Mouse (Mus musculus) spleen, postnatal 4 days (tissue): Measurements from ENCODE around the gene Prps1.
A peak's percentile ranks its signal among the peaks of the same experiment; 100 is the strongest.
"Not testable (repeated sequence)": the region's sequence is repeated elsewhere in the genome, so short reads cannot be mapped to it uniquely, and the experiment has no call there.

Experiments
- DNase-seq, 2 experiments: peaks; one replicate each; pipeline ENCODE4 v3.0.0; 2022; ENCODE audit warnings: low spot score in 2 of 2

Gene Prps1

GRCm38 (mm10) chrX:140501401-140502301 is 45.2 kb downstream of the Prps1 start:
- DNase-seq: peak in 1 of 2 experiments; percentile 33

DNA sequence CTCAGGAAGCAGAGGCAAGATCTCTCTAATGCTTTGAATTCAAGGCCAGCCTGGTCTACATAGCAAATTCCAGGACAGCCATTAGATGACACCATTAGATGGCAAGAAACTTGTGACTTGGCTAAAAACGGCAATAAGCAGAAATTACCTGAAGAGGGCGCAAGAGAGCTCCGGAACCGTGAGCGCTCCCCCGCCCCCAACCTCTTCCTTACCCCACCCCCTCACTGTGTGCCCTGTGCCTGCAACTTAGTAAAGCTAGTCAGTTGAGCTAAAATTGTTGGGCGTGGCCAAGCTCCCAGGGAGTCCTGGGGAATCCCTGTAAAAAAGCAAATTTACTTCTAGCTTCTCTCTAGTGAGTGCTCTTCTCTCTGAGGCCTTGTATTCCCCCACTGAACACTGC is 47.5 kb downstream of the Prps1 start:
- DNase-seq: peak; percentile 71 to 84

DNA sequence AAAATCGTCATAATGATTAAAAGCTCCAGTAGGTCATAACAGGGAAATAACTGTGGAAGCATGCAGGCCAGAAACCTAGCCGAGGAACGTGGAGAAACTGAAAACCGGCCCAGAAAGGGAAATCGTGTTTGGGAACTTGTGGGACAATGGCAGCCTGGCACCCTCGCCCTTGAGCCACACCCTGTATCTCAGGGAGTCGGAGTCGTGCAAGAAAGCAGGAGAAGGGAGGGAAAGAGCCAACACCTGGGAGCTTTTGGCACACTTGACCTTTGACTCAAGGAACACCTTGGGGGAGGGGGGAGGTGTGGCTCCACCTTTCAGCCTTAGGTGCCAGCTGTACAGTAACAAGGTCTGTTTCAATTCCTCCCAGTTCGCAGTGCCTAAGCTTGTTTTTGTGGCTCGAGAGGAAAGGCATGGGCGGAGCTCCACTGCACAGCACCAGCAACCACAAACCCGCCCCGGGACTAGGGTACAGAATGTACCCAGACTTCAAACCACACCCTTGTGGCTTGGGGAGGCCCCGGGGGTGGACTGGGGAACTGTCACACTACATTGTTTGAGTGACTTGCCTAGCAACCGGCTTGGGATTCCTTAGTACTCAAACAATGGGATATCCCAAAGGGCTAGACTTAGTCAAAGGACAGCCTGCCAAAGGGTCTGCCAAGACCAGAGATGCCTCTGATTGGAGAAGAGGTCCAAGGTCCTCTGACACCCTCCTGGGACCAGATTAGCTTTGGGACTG is 49.3 kb downstream of the Prps1 start:
- peak; percentile 80 to 85 for DNase-seq

- DNase-seq: no peak
Measured at GRCm38 (mm10) chrX:140506436-140507180, 50.2 kb downstream of the Prps1 start.

DNA sequence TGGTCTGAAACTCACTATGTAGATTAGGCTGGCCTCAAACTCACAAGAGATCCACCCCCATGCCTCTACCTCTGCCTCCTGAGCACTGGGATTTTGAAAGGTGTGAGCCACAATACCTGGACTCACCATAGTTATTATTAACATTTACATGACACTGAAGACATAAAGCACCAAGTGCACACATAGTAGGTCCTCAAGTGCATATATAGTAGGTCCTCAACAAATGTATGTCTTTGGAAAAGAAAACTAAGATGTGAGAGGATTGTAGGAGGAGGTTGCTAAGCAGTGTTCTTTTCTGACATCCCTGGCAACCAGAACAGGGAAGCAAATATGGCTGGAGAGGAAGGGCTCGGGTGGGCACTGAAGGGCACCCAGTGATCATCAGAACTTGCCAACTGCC is 51.0 kb downstream of the Prps1 start:
- DNase-seq: no peak

GRCm38 (mm10) chrX:140508791-140509190 is 52.4 kb downstream of the Prps1 start:
- DNase-seq: not testable (repeated sequence)

GRCm38 (mm10) chrX:140509817-140510216 is 53.4 kb downstream of the Prps1 start:
- no peak for DNase-seq

DNA sequence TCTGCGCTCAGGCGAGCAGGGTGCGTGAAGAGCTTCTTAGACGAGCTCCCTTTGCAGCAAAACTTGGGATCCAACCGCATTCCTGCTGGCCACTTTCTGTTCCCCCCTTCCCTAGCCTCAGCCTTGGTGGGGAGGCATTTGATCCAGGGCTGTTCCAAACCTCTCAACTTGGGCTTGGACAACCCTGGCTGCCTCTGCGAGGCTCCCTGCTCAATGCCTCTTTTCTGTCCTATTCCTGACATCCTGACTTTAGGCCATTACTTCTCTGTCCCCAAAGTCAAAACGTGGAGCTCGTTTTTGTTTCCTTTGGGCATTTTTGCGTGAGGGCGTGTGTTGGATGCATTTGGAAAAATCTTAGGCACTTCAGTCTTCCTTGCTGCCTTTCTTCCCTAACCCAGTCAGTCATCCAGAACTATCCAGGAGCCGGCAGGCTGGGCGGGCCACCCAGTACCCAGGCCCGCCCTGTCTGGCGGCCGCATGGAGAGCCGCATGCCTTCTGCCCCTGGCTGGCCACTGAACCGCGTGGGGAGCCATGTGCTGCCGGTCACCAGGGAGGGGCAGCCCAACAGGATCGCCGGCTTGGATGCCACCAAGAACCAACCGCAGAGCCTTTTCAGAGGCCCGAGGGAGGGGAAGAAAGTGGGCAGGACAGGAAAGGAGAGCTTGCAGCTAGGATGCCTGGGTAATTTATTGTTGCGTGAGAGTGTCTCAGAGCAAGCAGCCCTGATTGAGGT is 54.5 kb downstream of the Prps1 start:
- DNase-seq: peak in 1 of 2 experiments; percentile 68

DNA sequence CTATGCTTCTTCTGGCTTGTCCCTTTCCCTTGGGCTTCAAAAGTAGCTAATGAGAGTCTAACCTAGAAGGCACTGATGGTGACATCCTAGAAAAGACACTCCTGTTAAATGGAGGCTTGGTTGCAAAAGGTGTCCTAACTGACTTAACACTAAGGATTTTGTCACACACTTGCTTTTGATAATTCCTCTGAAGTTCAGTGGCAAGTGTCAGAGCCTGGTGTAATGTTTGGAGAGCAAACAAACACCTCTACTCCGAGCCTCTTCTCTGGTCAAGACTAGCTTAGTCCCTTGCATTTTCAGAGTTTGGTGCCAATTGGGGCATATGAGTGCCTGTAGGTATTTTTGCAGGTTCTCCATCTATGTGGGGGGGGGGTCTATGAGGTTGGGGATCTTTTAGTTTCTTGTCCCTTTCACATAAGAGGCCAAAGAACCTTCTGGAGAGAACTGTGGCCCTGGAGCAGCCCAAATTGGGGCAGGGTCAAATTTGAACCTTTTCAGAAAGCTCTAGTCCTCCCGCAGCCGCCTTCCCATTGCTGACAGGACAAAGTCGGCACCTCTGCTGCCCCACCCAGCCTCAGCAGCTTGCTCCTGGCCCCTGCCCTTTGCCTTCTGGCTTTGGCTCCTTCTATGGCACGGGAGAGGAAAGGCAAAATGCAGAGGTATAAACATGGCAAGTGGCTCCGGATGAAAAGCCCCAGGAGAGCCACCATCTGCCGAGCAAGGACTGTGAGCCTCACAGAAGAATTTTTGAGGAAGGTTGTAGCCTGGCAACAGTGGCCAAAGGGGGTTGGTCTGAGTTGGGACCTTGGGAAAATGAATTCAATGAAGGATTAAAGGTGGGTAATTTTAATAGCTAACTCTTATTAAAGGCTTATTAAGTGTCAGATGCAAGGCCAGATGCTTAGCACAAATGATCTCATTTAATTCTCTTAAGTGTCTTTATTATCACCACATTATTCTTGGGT is 55.6 kb downstream of the Prps1 start:
- no peak for DNase-seq

DNA sequence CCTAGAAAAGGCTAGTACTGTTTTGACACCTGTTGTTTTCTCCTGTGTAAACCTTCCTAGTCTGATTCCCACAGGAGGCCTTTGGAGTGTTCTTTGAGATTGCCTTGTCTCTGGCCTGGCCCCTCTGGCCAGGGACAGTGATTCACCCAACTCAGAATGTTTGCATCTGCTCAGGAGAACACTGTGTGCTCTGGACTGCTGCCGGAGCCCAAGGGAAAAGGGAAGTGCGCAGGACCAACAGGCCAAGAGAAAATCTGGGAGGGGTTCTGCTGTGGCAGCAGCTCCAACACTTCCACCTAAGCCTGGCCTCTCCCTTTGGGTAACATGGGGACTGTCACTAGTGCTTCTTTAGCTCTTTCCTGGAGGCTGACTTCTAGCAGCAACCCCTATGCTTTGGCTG is 57.0 kb downstream of the Prps1 start:
- DNase-seq: no peak

- no peak for DNase-seq
Measured at GRCm38 (mm10) chrX:140518351-140518750, 61.9 kb downstream of the Prps1 start.

DNA sequence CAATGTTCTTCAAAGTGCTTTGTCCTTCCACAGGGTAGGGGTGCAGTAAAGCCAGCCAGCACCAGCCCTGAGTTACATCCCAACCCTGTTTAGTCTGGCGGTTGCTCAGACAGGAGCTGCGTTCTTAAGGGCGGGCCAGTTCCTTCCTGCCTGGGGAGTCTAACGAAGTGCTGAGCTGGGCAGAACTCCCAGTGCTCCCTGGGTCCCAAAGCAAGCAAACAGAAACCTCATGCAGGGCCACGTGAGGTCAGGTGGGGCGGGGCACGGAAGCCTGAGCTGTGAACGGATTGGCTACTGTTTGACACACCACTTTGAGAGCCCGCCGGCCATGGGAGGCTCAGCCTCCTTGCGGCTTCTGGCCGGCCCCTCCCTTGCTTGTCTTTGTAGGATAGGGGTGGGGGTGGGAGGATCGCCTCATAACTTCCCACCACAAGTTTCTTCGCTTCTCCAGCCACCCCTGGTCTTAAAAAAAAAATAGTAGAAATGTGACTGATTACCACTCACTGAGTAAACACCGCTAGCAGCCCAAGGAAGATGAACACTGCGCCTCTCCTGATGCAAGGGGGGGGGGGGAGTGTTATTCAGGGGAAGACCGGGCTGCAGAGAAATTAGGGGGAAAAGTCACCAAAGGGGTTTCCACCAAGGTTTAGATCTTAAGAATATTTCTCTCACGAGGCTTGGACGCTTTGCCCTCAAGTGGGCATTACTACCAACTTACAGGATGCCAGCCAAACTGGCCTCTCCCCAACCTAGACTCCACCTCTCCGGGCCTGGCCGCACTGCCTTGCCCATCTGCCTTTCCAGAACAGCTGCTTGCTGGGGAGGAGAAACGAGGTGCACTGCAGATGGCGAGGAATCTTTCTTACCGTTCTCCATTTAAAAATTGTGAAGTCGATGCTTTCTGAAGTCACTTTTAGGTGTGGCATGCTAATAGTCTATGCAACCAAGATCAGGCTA is 64.0 kb downstream of the Prps1 start:
- peak; percentile 77 to 85 for DNase-seq

DNA sequence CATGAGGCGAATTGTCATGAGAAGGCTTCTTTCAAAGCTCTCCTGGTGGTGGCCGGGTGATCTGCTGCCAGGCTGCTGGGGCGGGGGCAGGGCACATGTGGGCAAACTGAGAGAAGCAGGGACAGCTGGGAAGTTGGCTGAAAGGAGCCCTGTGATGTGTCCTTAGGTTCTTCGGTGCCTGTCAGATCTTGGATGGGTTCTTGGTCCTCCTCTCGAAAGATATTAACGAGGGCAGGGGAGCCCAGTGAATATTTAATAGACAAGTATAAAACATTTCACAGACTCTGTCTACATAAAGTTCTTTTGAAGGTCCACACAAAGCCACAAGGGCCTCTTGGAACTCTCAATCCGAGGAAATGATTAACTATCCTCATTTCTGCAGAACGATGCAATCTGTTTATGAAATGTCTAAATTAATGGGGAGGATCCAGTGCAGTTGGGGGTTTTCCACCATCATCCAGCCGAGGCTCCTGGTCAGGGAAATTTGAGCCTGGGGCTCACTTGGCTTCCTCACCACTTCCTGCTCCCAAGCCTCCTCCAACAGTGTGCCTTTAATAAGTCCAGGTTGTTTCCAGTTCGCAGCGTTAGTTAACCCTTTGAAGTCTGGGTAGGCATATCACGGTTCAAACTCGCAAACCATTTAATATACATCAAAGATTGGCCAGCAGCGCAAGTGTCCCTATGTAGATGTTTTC is 65.8 kb downstream of the Prps1 start:
- DNase-seq: no peak

DNA sequence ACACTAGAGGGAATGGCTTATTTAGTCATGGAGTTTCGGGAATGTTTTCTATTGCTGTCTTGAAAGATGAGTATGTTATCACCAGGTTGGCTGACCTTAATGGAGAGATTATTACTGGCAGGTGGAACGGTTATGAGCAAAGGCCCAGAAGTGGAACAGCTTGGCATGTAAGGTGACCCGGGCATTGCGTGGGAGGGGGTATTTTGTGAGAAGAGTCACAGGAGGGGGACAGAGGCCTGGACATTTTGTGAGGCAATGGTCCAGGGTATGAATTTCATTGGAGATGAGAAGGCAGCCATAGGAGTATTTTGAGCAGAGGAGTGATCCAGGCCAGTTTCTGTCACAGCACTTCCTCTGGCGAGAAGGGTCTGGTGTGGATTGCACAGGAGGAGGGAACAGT is 67.8 kb downstream of the Prps1 start:
- DNase-seq: no peak
